Mouse (Mus musculus) neural tube, embryonic 14.5 days (tissue): ENCODE data around the gene Adgrl1. TPM values are rescaled to one million over a fixed set of nuclear protein-coding genes. Genes with fewer than 3 reads are reported as not detected.

Experiments
- ATAC-seq: fragments of 200-750 bp; cut with Nextera tagmentation; 2 replicates; pipeline ENCODE4 v1.8.0; 2017; ENCODE audit warnings: low read depth, mild to moderate bottlenecking, moderate TSS enrichment, moderate library complexity
- H3K27ac ChIP-seq: fragments of 300-500 bp; sonication (generic); 2 replicates; pipeline ENCODE4 v1.5.1; 2014; ENCODE audit warnings: low read depth, mild to moderate bottlenecking, control low read depth, low read length, moderate library complexity, mixed read lengths
- H3K27me3 ChIP-seq: fragments of 300-500 bp; sonication (generic); 2 replicates; pipeline ENCODE4 v1.6.1; 2014; ENCODE audit warnings: low read length; ENCODE audit not compliant: control insufficient read depth, insufficient read depth
- H3K36me3 ChIP-seq: fragments of 300-500 bp; sonication (generic); 2 replicates; pipeline ENCODE4 v1.6.1; 2014; ENCODE audit warnings: low read length, mixed read lengths; ENCODE audit not compliant: control insufficient read depth, insufficient read depth
- H3K4me1 ChIP-seq: fragments of 300-500 bp; sonication (generic); 2 replicates; pipeline ENCODE4 v1.6.1; 2014; ENCODE audit warnings: low read length; ENCODE audit not compliant: control insufficient read depth, insufficient read depth
- H3K4me2 ChIP-seq: fragments of 300-500 bp; sonication (generic); 2 replicates; pipeline ENCODE4 v1.6.1; 2014; ENCODE audit warnings: mild to moderate bottlenecking, low read depth, low read length, control low read depth
- H3K4me3 ChIP-seq: fragments of 300-500 bp; sonication (generic); 2 replicates; pipeline ENCODE4 v1.5.1; 2014; ENCODE audit warnings: low read depth, low read length, control low read depth, mixed read lengths
- H3K9ac ChIP-seq: fragments of 300-500 bp; sonication (generic); replicated peaks from 2 replicates; pipeline ENCODE4 v1.6.1; 2014; ENCODE audit warnings: low read depth, mild to moderate bottlenecking, control low read depth, low read length, mixed read lengths
- H3K9me3 ChIP-seq: fragments of 300-500 bp; sonication (generic); 2 replicates; pipeline ENCODE4 v1.6.1; 2016; ENCODE audit warnings: low read length; ENCODE audit not compliant: control insufficient read depth
- WGBS: fragments of 180-500 bp; shearing (Covaris S2); extraction: QIAGEN DNeasy Blood & Tissue Kit; methylation state at CpG from one replicate; pipeline ENCODE4 v1.1.7; 2014; 5-methylcytosine and 5-hydroxymethylcytosine counted together
- polyA plus RNA-seq: library from polyadenylated mRNA; unstranded; fragments of >200 nt; fragmentation: Nextera tagmentation; extraction: Ambion mirVana; gene quantifications from 2 replicates; pipeline ENCODE4 v1.2.1, GENCODE M21; 2014

Adgrl1 gene
- polyA plus RNA-seq, 1 experiment from 2014 or later: 75.0 TPM

GRCm38 (mm10) chr8:83914232-83914631 is 14.3 kb downstream of the Adgrl1 start:
- no peak overlapping the region for H3K4me2 ChIP-seq
- no peaks in the 10 kb centered on the region for H3K27me3 ChIP-seq
- H3K27ac ChIP-seq: no peak overlapping the region
- WGBS: 95% methylated on average over 3 of the region's 3 CpGs
- no peak overlapping the region for H3K4me3 ChIP-seq
- no peaks in the 10 kb centered on the region; the same call in 1 of the 2 replicates for H3K36me3 ChIP-seq
- peaks cover 7% of the 10 kb centered on the region for H3K4me1 ChIP-seq
- no peak overlapping the region for H3K9ac ChIP-seq
- no peak for ATAC-seq
- H3K9me3 ChIP-seq: no peaks in the 10 kb centered on the region

GRCm38 (mm10) chr8:83914860-83915259 is 15.0 kb downstream of the Adgrl1 start:
- no peaks in the 10 kb centered on the region; the same call in 1 of the 2 replicates for H3K36me3 ChIP-seq
- no peak overlapping the region for H3K4me2 ChIP-seq
- H3K4me3 ChIP-seq: no peak overlapping the region
- ATAC-seq: no peak
- H3K9ac ChIP-seq: no peak overlapping the region
- H3K27me3 ChIP-seq: no peaks in the 10 kb centered on the region
- peaks cover 2% of the 10 kb centered on the region for H3K4me1 ChIP-seq
- 62% methylated on average over 5 of the region's 5 CpGs for WGBS
- H3K27ac ChIP-seq: no peak overlapping the region
- H3K9me3 ChIP-seq: no peaks in the 10 kb centered on the region

GRCm38 (mm10) chr8:83916015-83916414 is 16.1 kb downstream of the Adgrl1 start:
- Histone ChIP-seq H3K4me2 (no peak overlapping the region), H3K36me3 (peaks cover 6% of the 10 kb centered on the region; the same call in 1 of the 2 replicates), H3K9me3 (no peaks in the 10 kb centered on the region), H3K4me1 (peaks cover 2% of the 10 kb centered on the region), H3K27ac (no peak overlapping the region), H3K27me3 (no peaks in the 10 kb centered on the region), H3K9ac (no peak overlapping the region), H3K4me3 (no peak overlapping the region)
- 58% methylated on average over 5 of the region's 5 CpGs for WGBS
- no peak for ATAC-seq

GRCm38 (mm10) chr8:83917566-83917965 is 17.7 kb downstream of the Adgrl1 start:
- no peaks in the 10 kb centered on the region; the same call in none of the 2 replicates for H3K4me1 ChIP-seq
- H3K27me3 ChIP-seq: no peaks in the 10 kb centered on the region
- no peak overlapping the region for H3K4me3 ChIP-seq
- no peak for ATAC-seq
- H3K9me3 ChIP-seq: no peaks in the 10 kb centered on the region
- 82% methylated on average over 6 of the region's 6 CpGs for WGBS
- no peak overlapping the region for H3K4me2 ChIP-seq
- H3K27ac ChIP-seq: no peak overlapping the region
- peaks cover 15% of the 10 kb centered on the region for H3K36me3 ChIP-seq
- no peak overlapping the region for H3K9ac ChIP-seq

- no peak overlapping the region for H3K4me3 ChIP-seq
- H3K9me3 ChIP-seq: no peaks in the 10 kb centered on the region
- 71% methylated on average over 3 of the region's 3 CpGs for WGBS
- H3K4me2 ChIP-seq: no peak overlapping the region
- H3K9ac ChIP-seq: no peak overlapping the region
- H3K4me1 ChIP-seq: no peaks in the 10 kb centered on the region
- ATAC-seq: peak; percentile 49
- no peak overlapping the region for H3K27ac ChIP-seq
- H3K27me3 ChIP-seq: no peaks in the 10 kb centered on the region
- H3K36me3 ChIP-seq: peaks cover 39% of the 10 kb centered on the region
These were observed 21.7 kb downstream of the Adgrl1 start for GRCm38 (mm10) chr8:83921558-83921957.

GRCm38 (mm10) chr8:83922727-83923126 is 22.8 kb downstream of the Adgrl1 start:
- H3K9me3 ChIP-seq: no peaks in the 10 kb centered on the region
- H3K27me3 ChIP-seq: no peaks in the 10 kb centered on the region
- no peak overlapping the region for H3K9ac ChIP-seq
- no peak overlapping the region for H3K4me3 ChIP-seq
- no peak overlapping the region for H3K27ac ChIP-seq
- peaks cover 39% of the 10 kb centered on the region for H3K36me3 ChIP-seq
- H3K4me1 ChIP-seq: no peaks in the 10 kb centered on the region
- WGBS: 95% methylated on average over 8 of the region's 8 CpGs
- H3K4me2 ChIP-seq: no peak overlapping the region
- no peak for ATAC-seq

GRCm38 (mm10) chr8:83924585-83924984 is 24.7 kb downstream of the Adgrl1 start:
- ATAC-seq: no peak
- Histone ChIP-seq H3K36me3 (peaks cover 49% of the 10 kb centered on the region), H3K4me1 (no peaks in the 10 kb centered on the region), H3K9ac (no peak overlapping the region), H3K27ac (no peak overlapping the region), H3K9me3 (no peaks in the 10 kb centered on the region), H3K4me3 (no peak overlapping the region), H3K27me3 (no peaks in the 10 kb centered on the region), H3K4me2 (no peak overlapping the region)
- WGBS: 84% methylated on average over 5 of the region's 5 CpGs

- Histone ChIP-seq H3K4me1 (no peaks in the 10 kb centered on the region), H3K36me3 (peaks cover 59% of the 10 kb centered on the region), H3K4me3 (no peak overlapping the region), H3K9me3 (no peaks in the 10 kb centered on the region), H3K27me3 (no peaks in the 10 kb centered on the region), H3K9ac (no peak overlapping the region), H3K4me2 (no peak overlapping the region), H3K27ac (no peak overlapping the region)
- 69% methylated on average over 7 of the region's 7 CpGs for WGBS
- ATAC-seq: no peak
These were observed 26.4 kb downstream of the Adgrl1 start for GRCm38 (mm10) chr8:83926266-83926665.

- Histone ChIP-seq H3K9me3 (no peaks in the 10 kb centered on the region), H3K27ac (no peak overlapping the region), H3K9ac (no peak overlapping the region), H3K4me1 (no peaks in the 10 kb centered on the region), H3K27me3 (no peaks in the 10 kb centered on the region), H3K4me3 (no peak overlapping the region), H3K36me3 (peaks cover 93% of the 10 kb centered on the region), H3K4me2 (no peak overlapping the region)
- ATAC-seq: no peak
- WGBS: 88% methylated on average over 5 of the region's 5 CpGs
These were observed 34.3 kb downstream of the Adgrl1 start for GRCm38 (mm10) chr8:83934222-83934621.
